Mouse (Mus musculus) left cerebral cortex, adult 18-20 months (tissue): ENCODE measurements around the gene Nudt6. TPM values are rescaled to one million over a fixed set of nuclear protein-coding genes. Genes with fewer than 3 reads are reported as not detected.

ENCODE experiments used
- DNase-seq, 2 experiments: peaks; one replicate each; pipeline ENCODE4 v3.0.0; 2021 to 2022; ENCODE audit warnings: low spot score in 2 of 2, mixed read lengths in 1 of 2
- long read RNA-seq, 2 experiments: library from polyadenylated mRNA; stranded (forward); transcript quantifications; one replicate each; pipeline ENCODE4 v2.0.0; 2021
- total RNA-seq, 2 experiments: library from RNA; stranded (reverse); gene quantifications; 2 replicates each; pipeline ENCODE4 v1.2.3; 2021

Gene Nudt6
- 1 to 10 TPM; 5.0 to 6.3 TPM for total RNA-seq
- long read RNA-seq, experiment 1, partial matches to known transcripts, result 0 of 6 reads
- long read RNA-seq, experiment 1, other reads (novel, unspliced or antisense), result 3 of 6 reads
- long read RNA-seq, experiment 2, partial matches to known transcripts, result 0 of 8 reads
- long read RNA-seq, experiment 2, other reads (novel, unspliced or antisense), result 5 of 8 reads

DNA sequence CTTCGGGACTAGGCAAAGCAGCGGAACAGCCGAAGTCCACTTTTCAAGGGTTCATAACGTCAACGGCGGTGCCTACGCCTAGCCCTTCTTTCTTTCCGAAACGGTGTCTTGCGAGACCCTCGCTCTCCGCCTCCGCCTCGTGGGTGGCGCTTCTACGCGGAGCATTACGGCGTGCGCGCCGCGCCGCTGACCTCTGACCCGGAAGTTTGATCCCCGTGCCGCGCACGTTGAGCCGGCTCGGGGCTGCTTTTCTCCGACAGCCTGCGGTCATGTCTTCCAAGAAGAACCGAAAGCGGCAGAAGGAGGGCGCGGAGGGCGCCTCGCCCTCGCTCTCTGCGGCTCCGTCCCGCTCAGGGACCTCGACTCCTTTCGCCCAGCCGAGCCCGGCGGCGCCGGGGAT is at the start of gene Nudt6:
Gene Nudt6 (minus strand): TSS at position 140 of the 400 bp plus-strand sequence.
- peak; percentile 90 to 92 for DNase-seq

DNA sequence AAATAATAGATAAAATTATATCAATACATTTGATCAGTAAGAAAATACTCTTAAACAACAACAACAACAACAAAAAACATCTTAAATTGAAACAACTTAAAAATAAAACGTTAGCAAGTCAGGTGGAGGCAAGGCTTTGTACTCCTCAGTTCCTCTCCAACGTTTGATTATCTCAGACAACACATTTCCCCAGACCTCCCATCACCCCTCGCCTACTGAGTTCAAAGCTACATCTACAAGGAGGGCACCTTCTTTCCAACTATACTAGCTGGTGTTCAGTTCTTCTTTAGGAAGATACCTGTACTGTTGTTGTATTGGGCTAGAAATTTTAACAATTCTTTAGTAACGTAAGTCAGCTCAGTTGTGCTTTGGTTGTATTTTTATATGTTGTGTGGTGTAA is 49.3 kb upstream of the Nudt6 start:
- DNase-seq, result no peak

DNA sequence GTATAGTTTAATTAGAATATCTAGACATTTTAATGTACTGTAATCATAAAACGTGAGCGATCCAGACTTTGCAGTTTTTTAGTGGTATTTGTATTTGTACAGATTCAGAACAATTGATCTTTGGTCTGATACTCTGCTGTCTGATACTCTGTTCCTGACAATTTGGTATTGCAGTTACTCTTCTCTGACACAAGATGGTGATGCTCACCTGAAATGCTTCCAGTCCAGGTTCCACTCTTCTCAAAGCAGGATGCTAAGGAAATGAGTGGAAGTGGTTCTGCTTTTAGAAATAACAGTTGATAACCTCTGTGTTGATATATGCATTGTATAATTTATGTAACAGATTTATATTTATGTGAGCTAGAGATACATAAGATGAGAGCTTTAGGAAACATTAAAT is 48.2 kb upstream of the Nudt6 start:
- no peak for DNase-seq

DNA sequence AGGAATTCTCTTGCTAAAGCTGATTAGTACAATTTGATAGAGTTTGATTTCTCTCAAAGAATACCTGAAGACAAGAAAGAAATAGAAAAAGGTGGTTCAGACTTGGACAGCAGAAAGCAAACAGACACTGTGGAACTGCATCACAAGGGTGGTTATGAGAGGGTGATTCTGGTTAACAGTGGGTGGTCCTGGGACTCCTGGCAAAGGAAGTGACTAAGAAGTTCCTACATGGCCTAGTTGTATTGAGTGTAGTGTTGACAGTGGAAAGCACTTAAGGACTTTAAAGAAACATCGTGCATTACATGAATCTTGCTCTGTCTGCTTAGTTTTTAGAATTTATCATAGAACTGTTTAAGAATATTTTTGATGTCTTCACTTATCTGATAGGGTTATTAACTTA is 36.0 kb upstream of the Nudt6 start:
- DNase-seq, result no peak

DNA sequence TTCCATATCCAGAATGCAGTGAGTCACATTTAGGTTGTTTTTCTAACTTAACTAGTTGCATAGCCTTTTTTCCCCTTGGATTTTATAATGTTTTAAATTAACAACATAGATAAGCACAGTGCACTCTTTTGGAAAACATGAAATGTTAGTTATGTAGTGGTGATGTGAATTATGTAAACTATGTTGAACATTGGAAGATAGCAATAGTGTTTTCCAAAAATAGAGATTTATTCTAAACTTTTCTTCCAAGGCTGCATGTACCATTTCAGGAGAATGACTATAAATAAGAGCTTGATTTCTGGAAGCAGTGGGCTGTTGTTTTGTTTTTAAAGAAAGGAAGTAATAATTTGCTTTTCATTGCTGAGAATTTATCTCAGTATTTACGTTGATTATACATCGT is 23.4 kb upstream of the Nudt6 start:
- no peak for DNase-seq

DNA sequence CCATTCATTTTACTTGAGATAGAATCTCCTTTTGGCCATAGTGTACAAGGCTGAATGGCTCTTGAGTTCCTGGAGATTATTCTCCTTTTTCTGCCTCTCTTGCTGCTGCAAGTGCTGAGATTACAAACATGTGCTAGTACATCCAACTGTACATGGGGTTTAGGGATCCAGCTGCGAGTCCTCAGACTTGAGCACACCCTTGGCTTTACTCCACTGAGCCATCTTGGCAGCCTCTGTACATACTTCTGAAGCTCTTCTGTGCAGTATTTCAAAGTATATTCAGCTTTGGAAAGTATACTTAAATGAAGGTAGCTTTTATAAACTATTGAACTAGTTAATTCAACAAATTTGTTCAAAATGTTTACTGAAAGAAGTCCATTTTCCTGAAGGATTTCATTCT is 19.8 kb upstream of the Nudt6 start:
- no peak for DNase-seq

DNA sequence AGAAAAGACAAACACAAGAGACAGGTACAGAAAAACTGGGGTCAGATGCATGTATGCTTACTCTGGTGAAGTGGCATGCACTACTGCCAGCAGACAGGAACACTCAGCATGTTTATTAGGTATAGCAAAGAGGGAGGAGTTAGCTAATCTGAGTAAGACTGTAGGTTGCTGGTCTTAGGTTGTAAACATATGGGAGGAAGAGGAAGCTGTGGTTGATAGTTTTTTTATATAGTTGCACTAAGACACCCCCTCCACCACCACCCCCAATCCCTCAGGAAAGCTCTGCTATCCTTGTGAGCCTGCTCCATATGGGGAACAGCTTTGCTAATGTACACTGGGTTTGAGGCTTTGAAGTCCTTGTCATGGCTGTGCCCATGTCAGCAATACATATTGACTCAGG is 10.3 kb upstream of the Nudt6 start:
- no peak for DNase-seq

DNA sequence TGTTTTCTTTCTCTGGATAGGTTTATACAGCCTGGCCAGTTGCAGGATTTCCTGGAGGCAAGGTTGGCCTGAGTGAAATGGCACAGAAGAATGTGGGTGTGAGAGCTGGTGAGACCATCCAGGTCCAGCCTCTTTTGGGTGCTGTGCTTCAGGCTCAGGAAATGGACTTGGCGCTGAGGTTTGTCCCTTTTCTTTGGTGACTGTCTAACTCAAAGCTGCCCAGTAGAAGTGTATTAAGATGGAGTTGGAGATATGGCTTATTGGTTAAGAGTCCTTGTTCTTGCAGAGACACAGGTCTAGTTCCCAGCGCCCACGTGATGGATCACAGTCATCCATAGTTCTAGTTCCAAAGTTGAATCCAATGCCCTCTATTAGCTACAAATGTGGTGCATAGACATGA is 6.1 kb upstream of the Nudt6 start:
- DNase-seq, result no peak

DNA sequence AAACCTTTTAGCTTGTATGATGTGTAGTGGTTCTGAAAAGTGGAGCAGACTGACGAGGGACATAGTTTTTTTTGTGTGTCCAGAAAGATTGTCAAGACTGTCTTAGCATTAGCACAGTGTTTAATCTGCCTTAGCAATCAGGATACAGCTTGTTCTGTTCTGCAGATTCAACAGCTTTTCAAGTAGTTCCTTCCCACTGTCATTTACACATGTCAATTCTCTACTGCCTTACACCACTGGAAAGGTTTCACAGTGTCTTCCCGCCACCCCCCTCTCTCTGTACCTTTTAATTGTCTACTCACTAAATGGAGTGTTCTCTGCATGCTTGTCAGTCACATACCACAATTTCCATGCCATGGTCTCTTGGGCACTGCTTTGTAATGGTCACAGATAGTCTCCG is 1.2 kb upstream of the Nudt6 start:
- DNase-seq, result no peak

DNA sequence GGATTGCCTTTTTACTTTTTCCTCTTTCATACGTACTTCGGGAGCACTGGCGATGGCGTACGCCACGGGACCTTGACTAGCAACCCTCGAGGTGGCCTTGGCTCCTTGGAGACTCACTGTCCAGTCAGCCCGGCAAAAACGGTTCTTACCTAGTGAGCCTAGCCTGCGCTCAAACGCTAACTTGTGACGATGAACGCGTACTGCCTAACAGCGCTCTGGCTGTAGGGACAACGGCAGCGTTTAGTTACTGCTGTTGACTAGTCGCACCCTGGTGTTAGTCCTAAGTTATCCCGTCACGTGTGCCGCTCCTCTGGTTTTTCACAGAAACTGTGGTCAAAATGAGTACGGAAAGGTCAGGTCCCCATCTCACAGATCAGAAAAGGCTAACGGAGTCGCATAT is 630 bp upstream of the Nudt6 start:
- peak in 1 of 2 experiments; percentile 18 for DNase-seq

DNA sequence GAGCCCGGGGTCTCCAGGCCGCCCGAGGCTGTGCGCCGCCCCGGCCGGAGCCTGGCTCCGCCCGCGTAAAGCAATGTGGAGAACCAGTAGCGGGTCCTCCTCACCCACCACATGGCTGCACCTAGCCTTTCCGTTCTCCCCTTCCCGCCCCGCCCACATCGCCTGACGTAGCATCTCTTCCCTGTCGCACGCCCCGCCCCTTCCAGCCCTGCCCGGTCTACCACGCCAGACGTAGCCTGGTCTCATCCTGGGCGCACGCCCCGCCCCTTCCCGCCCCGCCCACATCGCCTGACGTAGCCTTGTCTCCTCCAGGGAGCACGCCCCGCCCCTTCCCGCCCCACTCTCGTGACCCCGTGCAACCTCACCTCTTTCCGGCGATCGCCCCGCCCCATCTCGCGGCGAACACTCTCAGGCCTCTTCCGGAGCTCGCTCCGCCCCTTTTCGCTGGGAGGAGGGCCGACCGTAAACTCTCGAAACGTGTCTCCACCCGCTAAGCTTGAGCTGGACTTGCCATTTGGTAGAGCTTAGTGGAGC is 486 bp downstream of the Nudt6 start, which contains the start of gene Spata5:
Gene Spata5 (plus strand): TSS at position 439 of the 534 bp plus-strand sequence.
- DNase-seq, result peak; percentile 95 to 98

DNA sequence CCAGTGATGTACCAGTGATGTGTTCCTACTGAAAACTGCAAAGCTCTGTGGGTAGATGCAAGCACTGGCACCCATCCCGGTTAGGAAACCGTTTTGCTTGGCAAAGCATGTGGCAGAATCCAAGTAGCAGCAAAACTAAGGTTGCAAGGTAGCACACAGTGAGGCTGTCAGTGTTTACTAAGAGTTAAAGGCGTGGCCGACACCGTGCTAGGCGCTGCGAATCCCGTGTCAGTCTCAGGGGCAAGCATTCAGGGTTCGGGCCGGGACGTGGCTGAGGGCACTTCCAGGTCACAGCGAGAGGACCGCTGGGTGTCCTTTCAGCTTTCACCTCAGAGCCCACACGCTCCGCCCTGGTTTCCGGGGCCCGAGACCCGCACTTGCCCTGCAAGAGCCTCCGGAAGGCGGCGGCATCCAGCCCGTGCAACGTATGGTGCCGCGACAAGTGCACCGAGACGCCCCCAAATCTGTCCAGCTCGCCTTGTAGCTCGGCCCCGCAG is 1.0 kb downstream of the Nudt6 start:
- DNase-seq, result peak; percentile 61 to 67

DNA sequence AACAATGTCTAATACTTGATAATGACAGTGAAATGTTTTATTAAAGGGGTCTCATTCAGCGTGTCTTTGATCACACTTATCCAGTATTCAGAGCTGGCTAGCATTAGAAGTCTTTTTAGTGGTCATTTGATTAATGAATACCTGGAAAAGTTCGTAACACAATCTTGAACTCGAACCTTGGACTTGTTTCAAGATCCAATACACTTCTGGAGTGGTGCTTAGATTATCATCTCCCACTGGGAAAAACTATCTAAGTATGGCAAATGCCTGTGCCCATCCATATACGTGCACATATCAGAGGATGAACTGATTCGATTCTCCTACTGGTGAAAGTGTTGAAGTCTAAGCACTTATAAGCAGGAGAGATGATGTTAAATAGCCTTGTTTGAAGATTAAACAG is 1.7 kb downstream of the Nudt6 start:
- DNase-seq, result no peak

DNA sequence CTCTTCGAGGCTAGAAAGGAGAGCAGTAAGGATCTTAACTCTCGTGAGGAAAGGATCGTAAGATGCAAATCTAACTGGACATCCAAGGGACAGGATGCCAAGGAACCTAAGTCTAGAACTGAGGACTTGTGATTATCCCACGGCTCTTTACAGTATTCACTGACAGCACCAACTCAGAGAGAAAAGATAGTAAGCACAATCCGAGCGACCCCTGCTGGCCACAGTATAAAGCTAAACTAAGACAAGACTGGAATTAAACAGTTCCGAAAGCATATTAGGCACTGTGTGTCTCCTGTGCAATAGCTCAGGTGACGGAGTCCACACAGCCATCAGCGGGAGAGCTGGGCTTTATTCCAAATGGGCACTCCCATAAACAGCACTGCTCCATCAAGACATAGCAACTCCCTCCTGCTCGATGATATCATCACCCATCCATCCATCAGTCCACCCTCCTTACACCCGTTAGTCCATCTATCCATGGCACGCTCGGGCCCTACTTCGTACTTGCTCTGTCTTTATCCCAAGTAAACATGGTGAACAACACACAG is 5.5 kb downstream of the Nudt6 start:
- DNase-seq, result peak; percentile 87 to 89

DNA sequence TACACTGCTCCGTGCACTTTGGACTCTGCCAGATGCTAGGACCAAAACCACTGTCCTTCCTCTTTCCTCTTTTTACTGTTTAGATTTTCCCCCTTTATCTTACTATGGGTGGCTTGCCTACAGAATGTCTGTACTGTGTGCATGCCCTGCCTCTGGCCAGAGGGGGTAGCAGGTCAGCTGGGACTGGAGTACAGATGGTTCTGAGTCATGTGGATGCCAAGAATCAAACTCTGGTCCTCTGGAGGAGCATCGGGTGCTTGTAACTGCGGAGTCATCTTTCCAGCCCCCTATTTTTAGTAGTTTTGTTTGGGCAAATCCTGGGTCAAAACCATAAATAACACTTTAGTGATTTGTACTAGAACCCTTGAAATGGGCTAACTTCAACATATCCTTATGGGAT is 6.6 kb downstream of the Nudt6 start:
- no peak for DNase-seq

DNA sequence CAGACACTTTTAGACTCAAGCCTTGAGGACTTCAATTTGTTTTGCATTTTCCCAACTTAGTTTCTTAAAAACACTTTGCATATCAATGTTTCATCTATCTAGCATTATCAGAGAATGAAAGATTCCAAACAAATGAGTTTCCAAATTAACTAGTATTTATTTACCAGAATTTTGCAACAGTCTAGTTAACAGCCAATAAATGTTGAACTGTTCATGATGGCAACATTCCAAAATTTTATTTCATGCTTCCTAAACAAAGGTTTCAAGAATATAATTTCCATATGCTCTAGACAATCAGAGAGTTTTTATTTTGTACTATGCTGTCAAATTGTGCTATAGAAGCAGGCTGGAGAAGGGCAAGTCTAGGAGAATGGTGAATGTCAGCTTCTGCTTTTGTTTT is 12.4 kb downstream of the Nudt6 start:
- DNase-seq, result no peak

DNA sequence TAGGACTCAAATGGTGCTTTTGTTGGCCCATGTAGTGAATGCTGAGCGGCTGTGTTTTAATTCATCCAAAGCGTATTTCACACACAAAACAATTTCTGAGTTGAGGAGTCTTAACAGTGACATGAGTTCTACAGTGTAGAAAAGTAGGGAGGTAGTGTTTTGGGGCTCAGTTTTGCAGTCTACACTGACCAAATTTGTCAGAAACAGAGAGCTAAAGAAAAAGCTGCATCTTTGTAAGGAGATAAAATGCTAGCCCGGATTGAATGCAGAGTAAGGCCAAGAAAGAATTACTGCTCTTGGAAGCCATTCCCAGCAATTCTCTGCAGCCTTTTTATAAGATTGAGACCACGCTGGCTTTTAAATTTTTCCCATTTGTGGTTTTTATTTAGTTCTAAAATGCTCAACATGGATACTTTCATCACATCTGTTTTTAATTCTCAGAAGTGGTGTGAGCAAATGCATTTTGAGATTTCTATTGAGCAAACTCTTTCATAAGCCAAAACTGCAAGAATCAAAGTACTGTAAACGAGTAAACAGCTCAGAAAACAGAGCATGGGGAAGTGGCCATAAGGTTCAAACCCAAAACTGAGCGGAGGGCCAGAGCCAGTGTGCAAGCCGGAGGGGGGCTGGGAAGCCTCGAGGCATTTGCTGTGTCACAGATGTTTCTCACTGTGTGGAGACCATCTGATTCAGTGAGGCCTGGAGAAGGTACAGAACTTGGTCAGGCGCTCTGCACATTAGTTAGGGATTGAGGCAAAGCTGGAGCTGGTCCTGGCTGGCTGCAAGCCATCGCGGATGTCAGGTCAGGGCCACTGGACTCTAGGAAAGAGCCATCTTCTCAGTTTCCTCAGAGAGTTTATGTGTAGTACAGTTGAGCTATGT is 18.0 kb downstream of the Nudt6 start:
- DNase-seq, result no peak

DNA sequence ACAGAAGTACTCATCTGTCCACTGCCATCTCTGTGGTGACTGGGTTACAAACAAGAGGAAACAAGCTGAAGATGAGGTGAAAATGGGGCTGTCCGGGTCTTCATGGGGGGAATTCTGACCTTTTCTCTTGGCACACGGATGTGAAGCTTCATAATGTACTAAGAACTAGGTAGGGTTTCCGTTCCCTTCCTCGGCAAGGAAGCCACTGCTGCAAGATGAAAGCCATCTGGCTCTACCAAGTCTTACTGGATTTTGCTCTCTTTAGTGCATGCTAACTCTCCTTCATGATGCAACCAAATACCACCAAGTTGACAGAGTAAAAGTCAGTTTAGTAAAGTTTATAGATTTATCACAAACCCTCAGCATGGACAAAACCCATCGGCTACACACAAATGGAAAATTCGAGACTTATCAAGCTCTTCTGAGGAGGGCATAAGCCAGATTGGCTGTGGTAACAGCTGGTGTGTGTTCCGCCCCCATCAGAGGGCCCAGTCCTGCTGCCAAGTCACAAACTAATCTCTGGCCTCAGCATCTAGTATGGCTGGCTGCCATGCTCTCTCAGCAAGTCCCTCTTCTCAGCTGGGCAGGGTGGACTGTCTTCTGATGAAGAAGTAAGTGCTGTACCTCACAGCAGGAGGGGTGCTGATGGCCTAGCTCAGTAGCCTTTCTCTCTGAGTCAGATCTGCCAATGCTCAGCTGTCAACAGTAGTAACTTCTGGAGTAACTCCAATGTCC is 21.2 kb downstream of the Nudt6 start:
- DNase-seq, result no peak

DNA sequence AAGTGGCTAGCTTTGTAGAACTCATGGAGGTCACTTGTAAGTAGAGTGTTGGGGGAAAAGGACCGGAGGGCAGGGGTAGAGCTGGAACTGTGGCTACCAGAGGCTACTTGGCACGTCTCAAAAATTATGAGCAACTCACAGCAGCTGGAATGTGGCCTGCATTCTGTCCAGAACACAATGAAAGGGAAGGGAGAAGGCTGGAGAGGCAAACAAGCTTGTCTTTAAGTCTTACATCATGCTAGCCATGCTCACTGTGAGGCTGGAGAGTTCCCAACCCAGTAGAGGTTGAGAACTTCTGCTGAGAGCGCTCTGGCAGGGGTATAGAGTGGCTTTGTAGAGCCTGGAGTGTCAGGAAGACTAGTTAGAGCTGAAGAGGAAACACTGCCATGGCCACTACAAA is 22.4 kb downstream of the Nudt6 start:
- DNase-seq, result no peak

DNA sequence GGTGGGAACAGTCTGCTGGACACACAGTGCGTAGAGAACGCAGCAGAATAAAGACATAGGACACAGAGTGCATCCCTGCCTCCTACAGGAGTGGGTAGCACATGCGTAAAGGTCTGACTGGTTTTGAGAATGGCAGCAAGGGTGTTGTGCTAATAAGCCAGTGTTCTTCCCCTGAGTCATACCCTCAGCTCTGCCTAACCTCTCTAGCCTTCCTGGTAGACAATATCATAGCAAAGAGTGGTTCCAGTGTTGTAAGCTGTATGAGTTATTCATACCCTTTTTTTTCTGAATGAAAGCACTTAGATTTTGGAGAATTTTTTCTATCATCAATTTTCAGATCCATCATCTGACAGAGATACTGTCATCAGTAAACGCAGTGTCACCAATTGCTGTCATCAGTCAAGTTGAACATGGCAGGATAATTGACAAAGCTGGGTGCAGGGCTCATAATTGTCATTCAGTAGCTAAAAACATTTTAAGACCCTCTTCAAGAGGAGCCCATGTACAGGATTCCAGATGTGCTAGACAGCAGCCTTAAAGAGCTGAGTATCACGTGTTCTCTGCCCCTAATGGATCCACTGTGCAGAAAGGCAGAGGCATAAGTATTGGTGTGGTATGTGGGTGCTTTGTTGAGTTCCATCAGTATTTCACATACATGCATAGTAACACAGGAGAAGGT is 22.9 kb downstream of the Nudt6 start:
- no peak for DNase-seq

DNA sequence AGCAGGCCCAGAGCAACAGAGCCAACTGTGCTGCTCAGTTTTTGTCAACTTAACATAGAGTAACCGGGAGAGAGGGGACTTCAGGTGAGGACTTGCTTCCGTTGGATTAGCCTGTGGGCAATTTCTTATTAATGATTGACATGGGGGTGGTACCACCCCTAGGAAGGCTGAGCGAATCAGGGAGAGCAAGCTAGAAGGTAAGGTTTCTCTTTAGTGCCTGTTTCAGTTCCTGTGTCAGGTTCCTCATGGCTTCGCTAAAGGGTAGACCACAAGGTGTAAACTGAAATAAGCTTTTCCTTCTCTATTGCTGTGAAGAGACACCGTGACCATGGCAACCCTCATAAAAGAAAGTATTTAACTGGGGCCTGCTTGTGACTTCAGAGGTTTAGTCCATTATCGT is 32.7 kb downstream of the Nudt6 start:
- no peak for DNase-seq
